Mouse (Mus musculus) lung, adult 18-20 months (tissue): ENCODE measurements around the gene Nop14.
"Not testable (repeated sequence)": the region's sequence is repeated elsewhere in the genome, so short reads cannot be mapped to it uniquely, and the experiment has no call there.

Experiments
- DNase-seq, 2 experiments: peaks; one replicate each; pipeline ENCODE4 v3.0.0; 2022; ENCODE audit warnings: mixed read lengths in 2 of 2

Gene Nop14

DNA sequence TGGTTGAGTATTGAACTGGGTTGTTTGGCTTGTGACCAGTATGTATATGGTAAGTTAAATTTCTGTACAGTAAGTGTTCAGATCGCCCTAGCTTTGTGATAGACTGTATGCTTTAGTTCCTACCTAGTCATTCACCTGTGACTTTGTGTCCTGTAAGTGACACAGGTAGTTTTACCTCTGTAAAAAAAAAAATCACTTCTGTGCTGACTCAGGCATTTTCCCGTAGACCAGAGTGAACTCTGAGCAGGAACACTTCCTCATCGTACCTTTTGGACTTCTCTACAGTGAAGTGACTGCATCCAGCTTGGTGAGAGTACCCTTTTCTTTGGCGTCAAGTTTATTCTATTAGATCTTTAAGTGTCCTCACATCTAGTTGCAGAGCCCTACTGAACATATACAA, 50.0 kb downstream of the Nop14 start:
- DNase-seq: no peak

DNA sequence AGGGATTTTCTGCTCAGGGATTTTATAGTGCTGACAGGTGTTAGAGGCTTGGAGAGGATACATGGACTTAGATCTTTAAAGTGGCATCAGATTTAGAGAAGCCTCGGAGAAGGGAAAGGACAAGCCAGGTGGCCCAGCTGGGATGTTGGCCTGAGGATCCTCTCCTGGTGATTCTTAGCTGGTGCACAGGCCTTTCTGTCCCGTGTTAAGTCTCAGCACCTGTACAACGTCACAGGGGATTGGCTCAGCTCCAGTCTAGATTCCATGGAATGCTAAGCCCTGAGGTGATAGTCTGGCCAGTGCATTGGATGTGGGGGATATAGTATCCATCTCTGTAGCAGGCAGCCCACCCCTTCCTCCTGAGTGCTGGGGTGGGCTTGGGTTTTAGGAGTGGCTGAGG, 51.7 kb downstream of the Nop14 start:
- DNase-seq: no peak

DNA sequence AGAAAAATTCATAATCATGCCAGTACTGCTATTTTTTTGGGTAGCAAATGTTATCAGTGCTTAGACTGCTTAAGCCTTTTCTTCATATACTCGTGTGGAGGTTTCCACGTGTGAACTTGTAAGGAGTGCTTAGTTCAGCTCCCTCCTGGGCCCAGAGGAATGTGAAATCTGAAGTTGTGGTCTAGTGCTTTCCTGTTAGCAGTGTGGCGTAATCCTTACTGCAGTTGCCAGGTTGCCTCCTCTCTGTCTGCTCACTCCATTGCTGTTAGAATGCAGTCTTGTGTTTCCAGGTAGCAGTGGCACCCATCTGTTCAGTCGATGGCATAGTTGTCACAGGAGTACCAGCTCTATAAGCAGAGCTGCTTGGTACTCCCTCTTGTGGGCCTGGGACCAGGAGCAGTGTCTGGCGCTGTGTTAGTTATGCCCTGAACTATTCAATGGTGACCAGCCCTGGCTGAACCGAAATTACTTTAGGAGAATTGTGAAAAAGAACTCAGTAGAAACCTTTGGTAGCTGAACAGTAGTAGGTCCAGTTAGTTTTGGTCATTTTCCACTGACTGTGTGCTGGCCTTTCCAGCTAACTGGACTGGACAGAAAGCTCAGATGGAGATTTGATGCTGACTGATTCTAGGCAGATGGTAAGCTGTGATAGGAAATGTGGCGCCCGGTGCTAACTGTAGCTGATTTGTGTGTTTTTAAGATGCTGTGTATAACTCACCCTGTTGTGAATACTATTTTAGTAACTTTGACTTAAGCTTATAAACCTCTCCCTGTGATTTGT, 52.7 kb downstream of the Nop14 start:
- peak; percentile 19 to 60 for DNase-seq

DNA sequence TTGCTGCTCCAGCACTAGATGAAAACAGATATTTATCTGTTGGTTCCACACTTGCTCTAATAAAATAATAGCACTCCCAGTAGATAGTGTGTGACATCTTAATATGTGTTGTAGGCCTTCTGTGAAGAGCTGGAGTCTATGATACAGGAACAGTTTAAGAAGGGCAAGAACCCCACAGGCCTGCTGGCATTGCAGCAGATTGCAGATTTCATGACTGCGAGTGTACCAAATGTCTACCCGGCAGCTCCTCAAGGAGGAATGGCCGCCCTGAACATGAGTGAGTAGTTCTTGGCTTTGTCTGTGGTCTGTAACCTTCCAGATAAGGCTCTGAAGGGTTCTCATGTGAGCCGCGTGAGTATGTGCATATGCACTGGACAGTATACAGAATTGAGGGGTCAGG, 55.4 kb downstream of the Nop14 start:
- no peak for DNase-seq

DNA sequence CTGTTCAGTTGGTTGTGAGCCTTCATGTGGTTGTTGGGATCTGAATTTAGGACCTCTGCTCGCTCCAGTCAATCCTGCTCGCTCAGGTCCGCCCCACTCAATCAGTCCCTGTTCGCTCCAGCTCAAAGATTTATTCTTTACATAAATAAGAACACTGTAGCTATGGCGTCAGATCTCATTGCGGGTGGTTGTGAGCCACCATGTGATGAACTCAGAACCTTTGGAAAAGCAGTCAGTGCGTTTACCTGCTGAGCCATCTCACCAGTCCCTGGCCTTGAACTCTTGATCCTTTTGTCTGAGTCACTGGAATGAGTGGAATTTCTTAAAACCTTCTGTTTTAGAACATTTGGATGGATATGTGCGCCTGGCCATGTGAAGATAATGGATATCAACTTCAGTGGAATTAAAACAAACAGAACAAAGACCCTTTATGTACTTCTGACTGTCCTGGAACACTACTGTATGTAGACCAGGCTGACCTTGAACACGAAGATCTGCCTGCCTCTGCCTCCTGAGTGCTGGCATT, 66.7 kb downstream of the Nop14 start:
- no peak for DNase-seq

DNA sequence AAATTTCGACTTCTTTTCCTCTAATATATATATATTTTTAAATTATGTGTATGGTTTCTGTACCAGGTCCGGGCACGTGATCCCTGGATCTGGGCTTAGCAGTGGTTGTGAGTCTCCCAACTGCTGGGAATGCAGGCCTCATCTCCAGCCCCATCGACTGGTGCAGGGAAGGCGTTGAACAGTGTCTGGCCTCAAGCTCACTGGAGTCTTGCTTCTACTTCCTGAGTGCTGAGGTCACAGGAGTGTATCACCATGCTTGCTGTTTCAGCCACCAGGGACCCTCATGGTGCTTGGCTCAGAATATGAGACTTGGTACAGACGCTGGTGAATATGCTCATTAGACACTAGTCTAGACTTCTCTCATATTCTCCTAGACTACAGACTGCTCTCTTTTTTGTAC, 67.3 kb downstream of the Nop14 start:
- DNase-seq: no peak

DNA sequence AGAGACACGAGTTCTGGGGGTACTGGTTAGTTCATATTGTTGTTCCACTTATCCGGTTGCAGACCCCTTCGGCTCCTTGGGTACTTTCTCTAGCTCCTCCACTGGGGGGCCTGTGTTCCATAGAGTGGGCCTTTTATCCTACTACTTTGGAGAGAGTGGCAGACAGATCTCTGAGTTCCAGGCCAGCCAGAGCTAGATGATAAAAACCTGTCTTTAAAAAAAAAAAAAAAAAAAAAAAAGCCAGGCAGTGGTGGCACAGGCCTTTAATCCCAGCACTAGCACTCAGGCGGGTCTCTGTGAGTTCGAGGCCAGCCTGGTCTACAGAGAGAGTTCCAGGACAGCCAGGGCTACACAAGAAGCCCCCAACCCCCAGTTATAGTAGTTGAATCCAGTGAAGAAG, 67.7 kb downstream of the Nop14 start:
- DNase-seq: not testable (repeated sequence)

DNA sequence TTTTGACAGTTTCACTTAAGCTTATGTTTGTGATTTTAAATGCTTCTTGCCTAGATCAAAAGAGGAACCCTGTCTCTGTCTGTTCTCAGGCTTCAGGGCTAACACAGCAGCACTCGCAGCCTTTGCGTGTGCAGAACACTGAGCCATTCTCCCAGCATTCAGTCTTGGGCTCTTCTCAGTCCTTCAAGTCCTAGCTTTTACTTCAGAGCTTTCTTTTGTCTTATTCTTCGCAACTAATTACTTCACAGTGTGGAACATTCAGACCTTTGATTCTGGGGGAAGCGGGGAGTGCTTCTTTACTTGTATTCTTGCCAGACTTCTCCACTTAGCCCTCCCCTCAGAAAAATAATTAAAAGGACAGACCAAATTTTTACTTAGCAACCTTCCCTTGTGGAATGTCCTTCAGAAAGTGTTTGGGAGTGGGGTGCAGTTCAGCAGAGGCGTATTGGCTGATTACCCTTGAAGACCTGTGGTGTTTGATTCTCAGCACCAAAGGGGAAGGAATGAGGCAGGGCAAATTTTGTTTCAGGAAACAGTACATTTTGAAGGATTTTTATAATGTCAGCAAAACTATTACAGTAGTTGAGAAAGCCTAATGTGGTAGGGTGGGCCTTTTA, 68.5 kb downstream of the Nop14 start:
- no peak for DNase-seq

DNA sequence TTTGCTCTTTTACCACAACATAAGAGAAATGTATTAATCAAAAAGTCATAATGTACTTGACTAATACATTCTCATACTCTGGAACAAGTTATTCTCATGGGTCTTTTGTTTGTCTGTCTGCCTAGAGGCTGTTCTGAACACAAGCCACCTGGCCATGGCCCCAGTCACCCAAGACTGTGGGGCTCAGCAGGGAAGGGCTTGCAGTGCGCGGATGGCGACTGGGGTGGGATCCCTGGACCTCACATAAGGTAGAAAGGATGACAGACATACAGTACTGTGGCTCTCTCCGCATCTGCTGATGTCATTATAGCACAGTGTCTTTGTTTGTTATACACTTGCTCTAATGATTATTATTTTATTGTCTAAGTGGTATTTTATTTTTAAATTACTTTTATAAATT, 69.2 kb downstream of the Nop14 start:
- no peak for DNase-seq

DNA sequence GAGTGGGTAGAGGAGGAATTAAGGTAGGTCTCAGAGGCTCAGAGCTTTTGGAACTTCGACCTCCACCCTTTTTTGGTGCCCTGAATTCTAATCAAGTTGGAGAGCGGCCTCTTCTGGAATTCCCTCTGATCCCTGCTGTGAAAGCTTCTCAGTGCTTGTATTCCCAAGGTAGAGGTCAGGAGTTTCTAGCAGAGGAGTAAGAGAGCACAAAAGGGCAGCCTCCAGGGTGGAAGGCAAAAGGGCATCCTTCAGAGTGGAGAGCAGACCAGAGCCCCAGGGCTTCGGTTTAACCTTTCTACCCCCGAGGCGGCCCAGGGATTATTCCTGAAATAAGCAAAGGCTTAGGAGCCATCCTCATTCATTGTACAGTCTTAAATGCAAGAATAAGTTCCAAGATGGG, 69.9 kb downstream of the Nop14 start:
- no peak for DNase-seq
